Mouse (Mus musculus) left cerebral cortex, adult 18-20 months (tissue): ENCODE results near the gene Hoxb7. TPM values are rescaled to one million over a fixed set of nuclear protein-coding genes. Genes with fewer than 3 reads are reported as not detected.

Experiments used
- DNase-seq, 2 experiments: peaks; one replicate each; pipeline ENCODE4 v3.0.0; 2021 to 2022; ENCODE audit warnings: low spot score in 2 of 2, mixed read lengths in 1 of 2
- total RNA-seq, 2 experiments: library from RNA; stranded (reverse); gene quantifications; 2 replicates each; pipeline ENCODE4 v1.2.3; 2021

Hoxb7 gene
- total RNA-seq, 2 experiments from 2014 or later: not detected

DNA sequence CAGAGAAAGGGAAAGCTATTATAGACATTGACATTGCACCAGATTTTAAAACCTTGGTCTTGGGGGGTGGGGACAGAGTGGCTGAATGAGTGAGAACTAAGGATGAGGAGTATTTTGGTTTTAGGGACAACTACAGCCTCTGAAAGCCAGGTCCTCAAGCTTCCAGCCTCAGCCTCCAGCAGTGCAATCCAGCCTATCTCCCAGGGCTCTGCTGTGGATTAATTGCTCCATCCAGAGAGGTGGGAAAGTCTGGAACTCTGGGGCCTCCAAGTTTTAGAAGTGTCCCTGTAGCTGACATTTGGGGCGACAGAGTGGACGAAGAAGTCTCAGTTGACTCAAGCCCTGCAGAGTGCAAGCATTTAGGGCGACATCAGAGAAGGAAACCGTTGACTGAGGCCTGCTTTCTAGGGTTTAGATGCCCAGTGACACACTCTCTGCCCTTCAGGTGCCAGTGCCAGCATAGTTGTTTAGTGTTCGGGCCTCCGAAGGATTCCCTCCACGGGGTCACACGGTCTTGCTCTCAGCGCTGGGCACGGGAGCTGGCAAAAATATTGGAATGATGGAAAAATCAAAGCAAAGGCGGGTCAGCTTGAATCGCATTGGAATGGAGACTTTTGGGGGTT lies 27.5 kb downstream of the Hoxb7 start:
- DNase-seq: no peak

DNA sequence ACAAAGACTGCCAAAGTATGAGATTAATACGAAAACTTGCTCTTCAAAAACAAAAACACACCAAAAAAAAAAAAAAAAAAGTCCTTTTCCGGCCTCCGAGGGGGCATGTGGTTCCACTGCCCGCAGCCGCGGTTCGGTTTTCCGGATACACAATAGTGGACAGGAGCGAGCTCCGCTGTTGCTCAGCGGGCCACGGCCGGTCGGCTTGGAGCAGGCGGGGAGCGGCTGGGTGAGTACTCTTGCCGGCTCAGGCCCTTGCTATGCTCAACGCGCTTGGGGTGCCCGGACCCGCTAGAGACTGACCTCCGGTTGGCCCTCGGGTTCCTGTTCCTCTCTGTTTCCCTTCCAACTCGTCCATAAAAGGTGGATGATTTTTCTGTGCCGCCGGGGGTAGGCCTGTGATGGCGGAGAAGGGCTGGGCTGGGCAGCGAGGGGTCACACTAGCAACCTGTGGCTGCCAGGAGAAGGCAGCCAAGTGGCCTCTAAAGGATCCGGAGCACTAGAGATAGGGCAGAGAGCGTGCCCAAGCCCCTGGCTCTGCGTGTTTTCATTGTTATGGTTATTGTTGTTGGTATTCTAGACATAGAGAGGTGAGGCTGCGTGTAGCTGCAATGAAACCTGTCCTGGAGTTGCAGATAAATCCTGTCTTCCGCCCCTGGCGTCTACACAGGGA lies 28.4 kb downstream of the Hoxb7 start:
- DNase-seq: no peak

DNA sequence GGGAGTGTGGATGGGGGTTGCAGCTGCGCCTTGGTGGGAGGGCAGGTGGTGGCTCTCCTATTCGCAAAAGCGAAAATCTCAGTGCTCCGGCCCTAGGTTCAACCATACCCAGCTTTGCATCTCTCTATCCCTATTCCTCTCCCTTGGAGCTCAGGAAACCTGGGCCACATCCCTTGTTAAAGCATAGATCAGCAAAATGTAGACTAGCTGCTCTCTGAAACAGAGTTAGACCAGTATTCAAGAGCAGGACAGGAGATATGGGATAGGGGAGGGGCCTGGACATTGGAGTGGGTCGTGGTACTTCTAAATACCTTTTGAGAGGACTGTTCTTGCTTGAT lies 28.9 kb downstream of the Hoxb7 start:
- no peak for DNase-seq

DNA sequence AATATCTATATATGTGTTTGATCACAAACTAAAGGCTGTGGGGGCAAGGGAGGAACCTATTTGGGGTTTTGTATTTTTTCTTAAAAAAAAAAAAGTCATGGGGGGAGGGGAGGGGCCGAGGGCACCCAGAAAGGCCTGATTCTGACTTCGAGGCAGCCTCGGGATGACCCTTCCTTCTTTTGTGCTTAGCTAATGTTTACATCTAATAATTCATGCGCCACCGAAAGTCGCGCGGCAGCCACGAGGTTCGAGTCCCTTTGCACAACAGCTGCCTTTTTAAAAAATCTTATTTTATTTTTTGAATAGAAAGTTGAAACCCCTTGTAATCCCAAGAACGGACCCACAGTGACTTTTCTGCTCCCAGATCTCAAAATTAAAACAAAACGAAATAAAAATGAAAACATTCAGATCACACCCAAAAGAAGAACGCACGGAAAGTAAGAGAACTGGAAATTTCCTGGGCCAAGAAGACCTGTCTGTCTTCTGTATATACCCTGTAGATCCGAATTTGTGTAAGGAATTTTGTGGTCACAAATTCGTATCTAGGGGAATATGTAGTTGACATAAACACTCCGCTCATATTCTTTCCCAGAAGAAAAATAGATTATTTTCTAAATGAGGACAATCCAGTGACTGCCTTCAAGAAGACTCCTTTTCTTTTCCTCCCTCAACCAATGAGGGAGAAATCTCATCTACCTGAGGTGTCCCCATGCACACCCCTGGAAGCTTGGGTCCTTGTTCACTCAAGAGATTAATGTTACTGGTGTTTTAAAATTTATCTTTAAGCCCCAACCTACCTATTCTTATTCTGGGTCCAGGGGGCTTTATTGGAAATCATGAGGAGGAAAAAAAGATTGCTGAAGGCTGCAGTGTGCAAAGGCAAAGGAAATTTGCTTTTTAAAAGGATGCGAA lies 30.5 kb downstream of the Hoxb7 start:
- DNase-seq: no peak

DNA sequence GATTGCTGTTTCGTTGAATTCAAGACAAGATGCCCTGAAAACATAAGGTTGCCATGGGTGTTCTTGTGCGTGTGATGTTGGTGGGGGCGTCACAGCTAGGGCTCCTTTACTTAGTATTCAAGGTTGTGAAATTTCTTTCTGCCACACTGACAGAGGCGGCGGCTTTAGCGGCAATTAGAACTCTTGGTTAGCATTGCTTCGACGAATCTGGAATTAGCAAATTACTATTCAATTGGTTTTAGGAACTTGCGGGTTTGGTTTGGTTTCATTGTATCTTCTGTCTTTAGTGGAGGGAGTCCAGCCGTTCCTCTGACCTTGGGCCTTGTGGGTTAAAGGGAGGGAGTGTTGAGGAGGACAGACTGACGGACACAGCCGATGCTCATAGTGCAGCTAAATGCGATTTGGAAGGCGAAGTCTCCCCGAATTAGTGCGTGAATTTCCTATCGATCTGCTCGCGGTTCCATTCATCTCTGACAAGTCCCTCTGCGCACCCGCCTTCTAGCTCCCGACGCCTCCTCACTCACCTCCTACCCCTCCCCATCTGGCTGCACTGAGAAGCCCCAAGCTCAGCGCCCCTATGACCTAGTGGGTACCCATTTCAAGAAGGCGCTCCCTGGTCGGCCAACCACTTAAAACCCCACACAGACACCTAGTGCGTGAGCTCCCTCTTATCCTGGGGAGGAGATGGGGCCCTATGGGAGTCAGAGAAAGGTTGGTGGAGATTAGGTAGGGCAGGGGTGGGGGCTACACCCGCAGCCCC lies 31.4 kb downstream of the Hoxb7 start, which contains the start of gene Hoxb4:
Gene Hoxb4, plus strand, starts transcription at position 660 of the 760 bp plus-strand sequence.
- DNase-seq: no peak

DNA sequence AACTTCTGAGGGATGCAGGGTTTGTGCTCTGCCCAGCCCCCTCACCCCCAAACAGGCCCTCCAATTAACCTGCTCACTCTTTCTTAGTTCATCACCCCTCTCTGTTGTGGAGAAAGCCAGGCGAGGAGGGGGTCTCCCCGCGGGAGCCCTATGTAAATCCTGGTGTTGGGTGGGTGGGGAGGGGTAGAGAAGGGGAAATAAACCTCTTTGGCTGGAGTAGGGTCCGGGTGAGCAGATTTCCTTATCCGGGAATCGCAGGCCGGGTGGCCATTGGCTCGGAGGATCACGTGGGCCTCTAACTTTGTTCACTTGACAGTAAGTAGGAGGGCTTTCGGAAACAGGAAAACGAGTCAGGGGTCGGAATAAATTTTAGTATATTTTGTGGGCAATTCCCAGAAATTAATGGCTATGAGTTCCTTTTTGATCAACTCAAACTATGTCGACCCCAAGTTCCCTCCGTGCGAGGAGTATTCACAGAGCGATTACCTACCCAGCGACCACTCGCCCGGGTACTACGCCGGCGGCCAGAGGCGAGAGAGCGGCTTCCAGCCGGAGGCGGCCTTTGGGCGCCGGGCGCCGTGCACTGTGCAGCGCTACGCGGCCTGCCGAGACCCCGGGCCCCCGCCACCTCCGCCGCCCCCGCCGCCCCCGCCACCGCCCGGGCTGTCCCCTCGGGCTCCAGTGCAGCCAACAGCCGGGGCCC lies 32.1 kb downstream of the Hoxb7 start:
- no peak for DNase-seq

DNA sequence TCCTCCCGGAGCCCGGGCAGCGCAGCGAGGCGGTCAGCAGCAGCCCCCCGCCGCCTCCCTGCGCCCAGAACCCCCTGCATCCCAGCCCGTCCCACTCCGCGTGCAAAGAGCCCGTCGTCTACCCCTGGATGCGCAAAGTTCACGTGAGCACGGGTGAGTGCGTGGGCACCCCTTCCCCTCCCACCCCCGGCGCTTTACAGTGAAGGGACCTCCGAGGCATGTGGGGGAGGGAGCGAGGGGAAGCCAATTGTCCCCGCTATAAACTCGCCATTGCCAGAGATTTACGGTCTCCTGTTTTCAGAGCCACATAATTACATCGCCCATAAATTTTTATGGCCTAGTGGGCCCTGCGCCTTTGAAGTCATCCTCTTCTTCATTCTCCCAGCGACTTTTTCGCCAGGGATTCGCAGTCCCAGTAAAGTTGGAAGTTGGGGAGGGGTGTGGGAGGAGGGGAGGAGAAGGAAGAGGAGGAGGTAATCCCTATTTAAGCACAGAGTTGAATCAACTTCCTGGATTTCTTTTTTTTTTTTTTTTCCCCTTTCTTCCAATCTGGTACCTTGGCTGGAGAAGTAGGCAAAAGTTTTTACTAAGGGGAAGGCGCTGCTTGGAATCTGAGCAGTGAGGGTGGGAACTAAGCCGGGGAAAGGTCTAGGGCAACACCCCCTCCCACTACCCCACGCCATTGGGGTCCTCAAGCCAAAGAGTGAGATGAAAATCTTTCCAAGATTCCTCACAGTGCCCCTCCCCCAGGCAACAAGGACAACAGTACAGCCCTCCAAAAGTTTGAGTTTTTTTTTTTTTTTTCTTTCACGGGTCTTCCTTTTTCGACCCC lies 32.9 kb downstream of the Hoxb7 start:
- DNase-seq: no peak

DNA sequence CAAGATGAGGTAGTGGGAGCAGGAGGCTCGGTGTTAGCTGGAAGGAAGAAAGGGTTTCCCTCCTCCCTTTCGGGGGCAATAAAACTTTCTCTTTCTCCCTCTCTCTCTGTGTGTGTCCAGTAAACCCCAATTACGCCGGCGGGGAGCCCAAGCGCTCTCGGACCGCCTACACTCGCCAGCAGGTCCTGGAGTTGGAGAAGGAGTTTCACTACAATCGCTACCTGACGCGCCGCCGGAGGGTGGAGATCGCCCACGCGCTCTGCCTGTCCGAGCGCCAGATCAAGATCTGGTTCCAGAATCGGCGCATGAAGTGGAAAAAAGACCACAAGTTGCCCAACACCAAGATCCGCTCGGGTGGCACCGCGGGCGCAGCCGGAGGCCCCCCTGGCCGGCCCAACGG lies 33.5 kb downstream of the Hoxb7 start:
- no peak for DNase-seq

DNA sequence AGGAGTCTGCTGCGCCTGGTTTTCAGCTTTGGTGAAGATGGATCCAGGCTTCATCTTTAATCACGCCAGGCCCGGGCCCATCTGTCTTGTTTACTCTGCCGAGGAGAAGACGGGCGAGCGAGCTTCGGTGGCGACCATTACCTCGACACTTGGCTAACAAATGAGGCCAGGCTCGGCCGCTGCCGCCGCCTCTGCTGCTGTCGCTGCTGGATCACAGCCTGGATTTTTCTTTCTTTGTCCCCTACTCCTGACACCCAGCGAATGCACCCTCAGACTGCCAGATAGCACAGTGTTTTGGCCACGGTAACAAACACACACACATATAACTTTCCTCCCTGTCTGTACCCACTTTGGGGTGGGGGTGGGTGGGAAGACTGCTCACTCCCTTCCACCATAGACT lies 34.3 kb downstream of the Hoxb7 start:
- DNase-seq: no peak

DNA sequence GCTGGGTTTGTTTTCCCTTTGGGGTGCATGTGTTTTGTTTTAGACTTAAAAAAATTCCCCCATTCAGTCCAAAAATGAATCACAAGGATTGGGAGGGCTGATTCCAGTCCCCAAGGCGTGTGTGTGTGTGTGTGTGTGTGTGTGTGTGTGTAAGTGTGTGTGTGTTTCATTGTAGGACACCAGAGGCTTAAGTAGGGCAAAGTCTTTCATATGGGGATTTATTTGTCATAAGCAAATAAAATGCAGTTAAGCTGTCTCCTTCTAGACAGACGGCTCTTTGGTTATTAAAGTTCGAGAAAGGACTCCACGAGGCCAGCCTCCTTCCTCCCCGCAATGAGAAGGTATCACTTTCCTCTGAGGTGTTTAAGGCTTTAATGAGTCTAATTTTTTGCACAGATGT lies 35.4 kb downstream of the Hoxb7 start:
- no peak for DNase-seq

DNA sequence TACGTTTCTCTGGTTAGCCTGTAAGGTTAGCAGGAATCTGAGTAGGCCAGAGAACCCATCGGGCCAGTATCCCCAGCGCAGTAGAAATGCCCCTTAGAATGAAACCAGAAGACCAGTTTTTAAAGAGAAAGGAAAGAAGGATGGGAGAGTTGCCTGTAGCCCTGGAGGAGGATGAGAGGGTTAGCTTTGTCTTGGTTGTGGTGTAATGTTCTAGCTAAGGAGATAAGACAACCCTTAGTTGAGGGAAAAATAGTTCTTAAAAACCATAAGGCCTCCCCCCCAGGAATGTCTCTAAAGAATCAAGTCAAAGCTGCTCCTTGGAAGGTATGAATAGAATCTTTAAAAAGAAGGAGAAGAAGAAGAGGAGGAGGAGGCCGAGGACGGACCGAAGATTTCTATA lies 36.3 kb downstream of the Hoxb7 start:
- no peak for DNase-seq

DNA sequence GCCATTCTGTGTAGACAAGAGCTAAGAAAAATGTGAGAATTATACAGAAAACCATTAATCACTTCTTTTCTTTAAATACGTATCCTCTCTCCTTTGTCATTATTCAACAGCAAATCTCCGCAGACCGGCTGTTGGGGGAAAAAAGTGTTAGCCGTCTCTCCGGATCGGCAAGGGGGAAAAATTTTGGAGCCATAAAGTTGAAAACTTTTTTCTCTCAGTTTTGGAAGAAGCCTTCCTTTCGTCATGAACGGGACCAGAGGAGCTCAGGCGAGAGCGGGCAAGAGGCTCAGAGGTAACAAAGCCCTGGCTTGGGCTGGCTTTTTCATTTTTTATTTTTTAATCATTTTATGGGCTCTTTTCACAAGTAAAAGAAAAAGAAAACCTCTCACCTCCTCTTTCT lies 36.7 kb downstream of the Hoxb7 start, which contains the start of gene Hoxb3:
Gene Hoxb3, plus strand, starts transcription at position 173 of the 400 bp plus-strand sequence.
- DNase-seq: no peak

DNA sequence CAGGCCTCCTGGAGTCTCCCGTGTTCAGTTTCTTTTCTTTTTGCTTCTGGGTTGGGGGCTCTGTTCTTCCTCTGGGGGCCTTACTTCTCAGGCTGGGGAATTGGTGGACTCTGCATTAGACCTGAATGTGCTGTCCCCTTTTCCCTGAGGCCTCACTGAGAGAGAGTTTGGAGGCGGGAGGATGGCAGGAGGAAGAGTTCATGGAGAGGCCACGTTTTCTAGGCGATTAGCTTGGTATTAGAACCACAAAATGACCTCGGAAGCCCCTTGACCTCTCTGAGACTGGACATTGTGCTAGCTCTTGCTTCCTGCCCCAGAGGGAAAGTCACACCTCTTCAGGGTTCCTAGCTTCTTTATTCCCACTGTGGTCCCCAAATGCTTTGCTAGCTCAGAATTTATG lies 37.7 kb downstream of the Hoxb7 start:
- DNase-seq: no peak

DNA sequence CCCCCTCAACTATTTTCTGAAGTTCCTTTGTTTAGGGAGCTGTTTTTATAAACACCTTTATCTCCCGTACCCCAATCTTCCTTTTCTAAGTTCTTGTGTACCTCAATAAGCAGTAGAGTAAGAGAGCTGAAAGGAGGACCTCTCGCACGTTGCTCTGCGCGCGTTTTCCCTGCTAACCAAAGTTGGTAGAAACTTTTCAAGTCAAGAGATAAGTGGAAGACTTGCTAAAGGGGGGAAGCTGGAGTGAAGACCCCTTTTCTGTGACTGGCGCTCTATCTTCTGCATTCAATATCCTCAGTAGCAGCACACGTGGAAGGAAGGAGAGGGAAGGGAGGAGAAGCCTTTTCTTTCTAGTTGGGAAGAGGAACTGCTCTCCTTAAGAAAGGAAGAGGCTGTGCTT lies 38.5 kb downstream of the Hoxb7 start:
- no peak for DNase-seq

DNA sequence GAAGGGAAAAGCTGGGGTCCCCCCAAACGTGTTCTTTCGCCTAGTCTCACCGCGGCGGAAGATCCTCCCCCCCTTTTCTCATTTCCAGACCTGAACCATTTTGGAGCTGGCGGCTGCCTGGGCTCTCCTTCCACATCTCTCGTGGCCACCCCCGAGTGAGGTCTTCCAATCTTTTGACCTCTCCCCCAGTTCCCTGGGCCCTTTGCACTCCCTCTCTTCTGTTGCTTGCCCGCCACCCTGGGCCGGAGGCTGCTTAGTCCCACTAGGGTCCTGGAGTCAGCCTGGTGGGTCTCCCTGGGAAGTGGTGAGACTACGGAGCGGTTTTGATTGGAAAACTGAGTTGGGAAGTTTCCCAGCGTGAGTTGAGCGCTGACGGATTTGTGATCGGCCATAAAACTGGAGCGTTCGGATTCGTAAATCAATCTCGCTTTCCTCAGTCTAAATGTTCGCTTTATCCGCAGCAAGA lies 39.4 kb downstream of the Hoxb7 start:
- no peak for DNase-seq

DNA sequence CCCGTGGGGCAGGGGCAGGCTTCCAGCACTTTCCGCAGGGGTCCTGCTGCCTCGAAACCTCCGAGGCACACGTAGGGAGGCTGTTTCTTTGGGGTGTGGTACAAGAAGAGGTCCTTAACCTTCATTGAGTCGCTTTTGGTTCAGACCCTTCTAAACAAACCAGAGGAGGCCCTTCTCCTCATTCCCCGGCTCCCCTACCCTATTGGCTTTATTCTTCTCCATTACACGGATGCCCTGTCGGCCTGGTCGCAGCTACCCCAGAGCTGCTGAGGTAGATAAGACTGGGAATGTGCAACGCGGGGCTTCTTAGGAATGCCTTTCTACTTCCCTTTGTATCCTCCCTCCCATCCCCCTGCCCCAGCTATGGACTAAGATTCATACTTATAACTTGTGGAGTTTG lies 40.3 kb downstream of the Hoxb7 start:
- DNase-seq: no peak

DNA sequence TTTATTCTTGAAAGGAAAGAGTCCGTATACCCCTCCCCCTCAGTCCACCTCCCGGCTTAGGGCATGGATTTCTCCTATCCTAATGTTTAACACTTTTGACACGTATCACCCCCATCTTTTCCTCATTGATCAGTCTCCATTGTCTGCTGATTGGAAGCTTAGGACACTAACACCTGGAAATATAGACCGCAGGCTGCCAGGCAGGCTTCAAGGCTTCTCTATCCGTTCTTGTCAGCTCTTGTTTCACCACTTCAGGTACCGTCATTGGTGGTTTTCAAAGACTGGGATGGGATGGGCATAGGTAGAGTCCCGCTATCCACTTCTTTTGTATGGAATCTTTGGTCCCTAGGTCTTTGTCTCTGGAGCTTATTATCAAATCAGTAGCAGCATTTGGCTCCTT lies 40.7 kb downstream of the Hoxb7 start:
- no peak for DNase-seq

DNA sequence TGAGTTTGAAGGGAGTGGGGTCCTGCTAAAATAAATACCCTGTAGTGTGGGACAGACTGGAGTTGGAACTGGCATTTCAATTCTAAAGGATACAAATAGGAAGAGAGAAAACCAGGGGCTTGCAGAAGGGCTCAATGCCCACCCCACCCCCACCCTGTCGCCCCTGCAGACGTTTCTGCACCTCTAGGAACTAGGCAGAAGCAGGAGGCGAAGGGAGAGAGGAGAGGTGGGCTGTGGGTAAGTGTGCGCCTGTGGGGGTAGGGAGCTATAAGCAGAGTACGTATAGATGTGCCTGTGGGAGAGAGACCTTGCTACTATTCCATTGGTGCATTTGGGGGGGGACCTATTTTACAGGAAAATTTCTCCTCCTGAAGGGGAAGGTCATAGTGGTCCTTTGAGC lies 41.3 kb downstream of the Hoxb7 start:
- DNase-seq: no peak

DNA sequence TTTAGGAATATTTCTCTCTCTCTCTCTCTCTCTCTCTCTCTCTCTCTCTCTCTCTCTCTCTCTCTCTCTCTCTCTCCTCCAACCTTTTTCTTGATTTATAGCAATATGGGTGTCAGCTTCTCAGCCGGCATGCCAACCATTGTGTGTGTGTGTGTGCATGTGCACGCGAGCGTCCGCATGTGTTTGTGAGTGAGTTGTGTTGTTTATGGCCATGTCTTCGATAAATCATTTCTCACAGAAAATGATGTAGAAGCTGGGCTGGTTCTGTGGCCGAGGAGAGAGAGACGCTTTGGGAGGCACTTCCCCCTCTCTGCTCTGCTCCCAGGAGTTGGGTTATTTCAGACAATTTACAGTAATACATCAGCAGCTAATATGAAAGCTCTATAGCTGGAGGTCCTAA lies 42.2 kb downstream of the Hoxb7 start:
- DNase-seq: no peak

DNA sequence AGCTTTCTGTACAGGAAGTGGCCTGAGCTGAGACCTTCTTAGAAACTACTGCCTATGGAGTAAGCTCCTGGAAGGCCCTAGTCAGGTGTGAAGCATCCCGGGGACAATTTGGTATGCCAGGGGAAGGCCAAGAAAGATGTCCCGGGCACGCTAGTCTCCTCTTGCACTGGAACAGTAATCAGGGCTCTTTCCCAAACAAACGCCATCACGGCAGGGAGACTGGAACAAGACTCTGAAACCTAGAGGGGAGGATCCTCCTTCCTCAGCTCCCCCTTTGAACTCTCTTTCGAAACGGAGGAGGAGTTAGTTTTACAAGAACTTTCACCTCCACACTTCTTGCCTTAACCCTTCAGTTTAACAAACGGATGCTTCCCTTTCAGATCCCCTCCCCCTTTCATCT lies 45.7 kb downstream of the Hoxb7 start:
- DNase-seq: no peak
